ENCODE assay signal across 14 mouse cellular contexts in genomic region chr8:104239418-104239861, GRCm38 (mm10). TPM values are rescaled to one million over a fixed set of nuclear protein-coding genes. Genes with fewer than 3 reads are reported as not detected.
DNase-seq lines count a peak whose midpoint lies in the region; ATAC-seq and TF ChIP-seq lines count a peak whose summit lies in the region.
"Had no signal": no experiment of that assay in that cellular context is flagged by ENCODE, and none has a peak within 500 bp of the region (broad histone marks: within the 10 kb centered on the region; RNA-seq: fewer than 3 reads in every experiment).

No protein-coding gene starts in this region.

- peak; percentile 43 to 56 for DNase-seq in spleen, adult 18-20 months
- no peak for DNase-seq in spleen, postnatal 14 days (ENCODE audit: low spot score in 2 of 2)
- peak; percentile 53 for DNase-seq in thymus, postnatal 25 days
- no peak for DNase-seq in testis, postnatal 14 days (ENCODE audit: low spot score)
- no peak for DNase-seq in ovary, postnatal 36 days (ENCODE audit: low spot score)
- DNase-seq: cerebellum, postnatal 36 days; gastrocnemius, adult 2 months had no signal

- peak; percentile 67 for ATAC-seq in liver, embryonic 16.5 days (ENCODE audit: low read depth)
- ATAC-seq in intestine, embryonic 16.5 days, result no peak

- TF ChIP-seq CTCF in bone marrow, adult 2 months (IDR thresholded peaks at IDR 0.05; ENCODE audit: control insufficient read depth, insufficient read depth, low read length), result no peak

- peak overlapping the region; percentile 25 for H3K27ac ChIP-seq in bone marrow, adult 2 months (ENCODE audit: control insufficient read depth, insufficient read depth, low read depth, low read length, poor library complexity)
- peak overlapping the region; percentile 14; the same call in 1 of the 2 replicates for H3K27ac ChIP-seq in liver, embryonic 16.5 days (ENCODE audit: low read length)
- H3K27ac ChIP-seq in intestine, embryonic 16.5 days (ENCODE audit: low read length), result no peak overlapping the region
- H3K27ac ChIP-seq: gastrocnemius, adult 2 months; lung, embryonic 15.5 days had no signal

- H3K9me3 ChIP-seq in liver, embryonic 16.5 days (replicated peaks; ENCODE audit: control insufficient read depth, low read length), result no peaks in the 10 kb centered on the region
- no peaks in the 10 kb centered on the region for H3K9me3 ChIP-seq in intestine, embryonic 16.5 days (ENCODE audit: control insufficient read depth, low read length)
- H3K9me3 ChIP-seq: lung, embryonic 15.5 days had no signal

- 0 out of 2 replicates have a peak overlapping the region, but pooled peaks have one; percentile 6 for H3K4me2 ChIP-seq in liver, embryonic 16.5 days (ENCODE audit: low read depth, low read length)
- H3K4me2 ChIP-seq in intestine, embryonic 16.5 days (ENCODE audit: low read depth, low read length), result no peak overlapping the region
- H3K4me2 ChIP-seq: lung, embryonic 15.5 days had no signal

- TF ChIP-seq POLR2A in bone marrow, adult 2 months (IDR thresholded peaks at IDR 0.05; ENCODE audit: borderline replicate concordance, control insufficient read depth, low read depth, low read length), result no peak

- no peaks in the 10 kb centered on the region for H3K27me3 ChIP-seq in liver, embryonic 16.5 days (ENCODE audit: control insufficient read depth, insufficient read depth, low read depth, low read length)
- no peaks in the 10 kb centered on the region for H3K27me3 ChIP-seq in intestine, embryonic 16.5 days (replicated peaks; ENCODE audit: control insufficient read depth, insufficient read depth, low read length)
- H3K27me3 ChIP-seq: lung, embryonic 15.5 days had no signal

- H3K9ac ChIP-seq in liver, embryonic 16.5 days (ENCODE audit: low read depth, low read length), result no peak overlapping the region
- H3K9ac ChIP-seq in intestine, embryonic 16.5 days (ENCODE audit: low read depth, low read length), result no peak overlapping the region
- H3K9ac ChIP-seq: lung, embryonic 15.5 days had no signal

- 5% methylated on average over 10 of the region's 10 CpGs for WGBS in bone marrow, adult 2 months
- WGBS in liver, embryonic 16.5 days (ENCODE audit: insufficient replicate concordance), result 21% methylated on average over 10 of the region's 10 CpGs
- WGBS in intestine, embryonic 16.5 days, result 84% methylated on average over 10 of the region's 10 CpGs

- H3K4me3 ChIP-seq in bone marrow, adult 2 months (replicated peaks; ENCODE audit: control insufficient read depth, low read depth, low read length), result peak overlapping the region; percentile 12
- H3K4me3 ChIP-seq in liver, embryonic 16.5 days (ENCODE audit: low read depth, low read length), result no peak overlapping the region
- no peak overlapping the region for H3K4me3 ChIP-seq in intestine, embryonic 16.5 days (ENCODE audit: low read length)
- H3K4me3 ChIP-seq: erythroblast, embryonic 14.5 days; gastrocnemius, adult 2 months; lung, embryonic 15.5 days had no signal

- peaks cover 9% of the 10 kb centered on the region; the same call in 1 of the 2 replicates for H3K4me1 ChIP-seq in bone marrow, adult 2 months (ENCODE audit: control insufficient read depth, insufficient read depth, low read length)
- peaks cover 9% of the 10 kb centered on the region for H3K4me1 ChIP-seq in liver, embryonic 16.5 days (ENCODE audit: control insufficient read depth, low read depth, low read length)
- no peaks in the 10 kb centered on the region for H3K4me1 ChIP-seq in intestine, embryonic 16.5 days (ENCODE audit: control insufficient read depth, insufficient read depth, low read length)
- H3K4me1 ChIP-seq: lung, embryonic 15.5 days had no signal

- H3K36me3 ChIP-seq in liver, embryonic 16.5 days (ENCODE audit: control insufficient read depth, insufficient read depth), result 0 out of 2 replicates have a peak, but pooled peaks cover 2% of the 10 kb centered on the region
- H3K36me3 ChIP-seq in intestine, embryonic 16.5 days (ENCODE audit: control insufficient read depth, insufficient read depth, low read length), result peaks cover 9% of the 10 kb centered on the region

RNA-seq across cellular contexts. Expression of gene Tk2, which starts 8.9 kb away (rescaled TPM):
- polyA plus RNA-seq in bone marrow, adult 2 months (2011; ENCODE audit: insufficient read depth, insufficient read length, low replicate concordance, missing spikeins), result 14.5 and 32.7 TPM in 2 replicates
- 5.9 and 6.3 TPM in 2 replicates for polyA plus RNA-seq in liver, embryonic 16.5 days (2015; fragmentation: Nextera tagmentation; extraction: Ambion mirVana)
- polyA plus RNA-seq in intestine, embryonic 16.5 days (2015; fragmentation: Nextera tagmentation; extraction: Ambion mirVana), result 13.4 and 14.0 TPM in 2 replicates

RNA-seq across cellular contexts. Expression of gene Cklf, which starts 11.2 kb away (rescaled TPM):
- 12.0 and 63.8 TPM in 2 replicates for polyA plus RNA-seq in bone marrow, adult 2 months (2011; ENCODE audit: insufficient read depth, insufficient read length, low replicate concordance, missing spikeins)
- polyA plus RNA-seq in liver, embryonic 16.5 days (2015; fragmentation: Nextera tagmentation; extraction: Ambion mirVana), result 16.4 and 16.7 TPM in 2 replicates
- 27.6 and 30.6 TPM in 2 replicates for polyA plus RNA-seq in intestine, embryonic 16.5 days (2015; fragmentation: Nextera tagmentation; extraction: Ambion mirVana)

RNA-seq across cellular contexts. Expression of gene Cmtm2a, which starts 53.5 kb away (rescaled TPM):
- not detected in 2 replicates for polyA plus RNA-seq in bone marrow, adult 2 months (2011; ENCODE audit: insufficient read depth, insufficient read length, low replicate concordance, missing spikeins)
- not detected in 2 replicates for polyA plus RNA-seq in liver, embryonic 16.5 days (2015; fragmentation: Nextera tagmentation; extraction: Ambion mirVana)
- polyA plus RNA-seq in intestine, embryonic 16.5 days (2015; fragmentation: Nextera tagmentation; extraction: Ambion mirVana), result not detected in 2 replicates
- polyA plus RNA-seq: erythroblast, embryonic 14.5 days; heart, postnatal 0 days; kidney, embryonic 14.5 days; lung, embryonic 15.5 days had no signal

Comparison
In these comparisons a context has a peak if more than half of its experiments do, and no peak if none do; other contexts are left out.
1. DNase-seq: peak in spleen, adult 18-20 months (2 of 2) and thymus, postnatal 25 days (single experiment); none in spleen, postnatal 14 days (0 of 2), testis, postnatal 14 days (single experiment) and ovary, postnatal 36 days (single experiment).